Mouse (Mus musculus) neural tube, embryonic 12.5 days (tissue): ENCODE measurements around the gene Trp73. TPM values are rescaled to one million over a fixed set of nuclear protein-coding genes. Genes with fewer than 3 reads are reported as not detected.
A peak's percentile ranks its signal among the peaks of the same experiment; 100 is the strongest.

Experiments used
- ATAC-seq: fragments of 200-750 bp; cut with Nextera tagmentation; 2 replicates; pipeline ENCODE4 v1.8.0; 2017; ENCODE audit warnings: low read depth, mild to moderate bottlenecking, moderate TSS enrichment, moderate library complexity; ENCODE audit not compliant: low FRiP score
- H3K27ac ChIP-seq: fragments of 300-500 bp; sonication (generic); 2 replicates; pipeline ENCODE4 v1.5.1; 2016
- H3K27me3 ChIP-seq: fragments of 300-500 bp; sonication (generic); replicated peaks from 2 replicates; pipeline ENCODE4 v1.6.1; 2016; ENCODE audit warnings: mild to moderate bottlenecking
- H3K36me3 ChIP-seq: fragments of 300-500 bp; sonication (generic); 2 replicates; pipeline ENCODE4 v1.6.1; 2016; ENCODE audit warnings: mild to moderate bottlenecking
- H3K4me1 ChIP-seq: fragments of 300-500 bp; sonication (generic); 2 replicates; pipeline ENCODE4 v1.6.1; 2016
- H3K4me2 ChIP-seq: fragments of 300-500 bp; sonication (generic); replicated peaks from 2 replicates; pipeline ENCODE4 v1.6.1; 2016; ENCODE audit warnings: mild to moderate bottlenecking
- H3K4me3 ChIP-seq: fragments of 300-500 bp; sonication (generic); 2 replicates; pipeline ENCODE4 v1.5.1; 2016
- H3K9ac ChIP-seq: fragments of 300-500 bp; sonication (generic); 2 replicates; pipeline ENCODE4 v1.6.1; 2016; ENCODE audit warnings: mild to moderate bottlenecking
- H3K9me3 ChIP-seq: fragments of 300-500 bp; sonication (generic); 2 replicates; pipeline ENCODE4 v1.6.1; 2016; ENCODE audit warnings: mild to moderate bottlenecking
- WGBS: fragments of 180-500 bp; shearing (Covaris S2); methylation state at CpG from one replicate; pipeline ENCODE4 v1.1.7; 2016; 5-methylcytosine and 5-hydroxymethylcytosine counted together
- polyA plus RNA-seq: library from polyadenylated mRNA; unstranded; fragments of >200 nt; fragmentation: Nextera tagmentation; extraction: Ambion mirVana; gene quantifications from 2 replicates; pipeline ENCODE4 v1.2.1, GENCODE M21; 2016

Gene Trp73
- polyA plus RNA-seq, 1 experiment from 2014 or later = 0.15 TPM

DNA sequence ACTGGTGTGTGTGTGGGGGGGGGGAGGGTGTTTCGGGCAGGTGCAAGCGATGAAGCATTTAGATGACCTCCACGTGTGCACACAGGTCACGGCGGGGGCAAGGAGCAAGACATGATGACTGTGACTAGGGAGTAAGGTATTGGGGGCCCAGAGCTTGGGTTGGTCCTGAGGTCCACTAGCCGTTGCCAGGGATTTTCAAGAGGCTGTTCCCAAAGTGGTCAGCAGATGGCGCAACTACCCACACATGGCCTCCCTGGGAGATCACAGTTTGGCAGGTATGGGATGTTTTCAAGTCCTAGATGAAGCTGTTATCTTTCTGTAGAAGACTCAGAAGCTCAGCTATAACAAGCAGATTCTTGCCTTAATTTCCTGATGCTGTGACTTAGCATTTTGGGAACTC, 23.3 kb upstream of the Trp73 start:
- peaks cover 6% of the 10 kb centered on the region for H3K36me3 ChIP-seq
- H3K9ac ChIP-seq = no peak overlapping the region
- no peak overlapping the region for H3K4me3 ChIP-seq
- H3K27me3 ChIP-seq = peaks cover under 1% of the 10 kb centered on the region; the same call in 1 of the 2 replicates
- 12% methylated on average over 7 of the region's 7 CpGs for WGBS
- no peak overlapping the region for H3K27ac ChIP-seq
- no peak for ATAC-seq
- H3K9me3 ChIP-seq = no peaks in the 10 kb centered on the region
- peaks cover 23% of the 10 kb centered on the region for H3K4me1 ChIP-seq
- H3K4me2 ChIP-seq = no peak overlapping the region

DNA sequence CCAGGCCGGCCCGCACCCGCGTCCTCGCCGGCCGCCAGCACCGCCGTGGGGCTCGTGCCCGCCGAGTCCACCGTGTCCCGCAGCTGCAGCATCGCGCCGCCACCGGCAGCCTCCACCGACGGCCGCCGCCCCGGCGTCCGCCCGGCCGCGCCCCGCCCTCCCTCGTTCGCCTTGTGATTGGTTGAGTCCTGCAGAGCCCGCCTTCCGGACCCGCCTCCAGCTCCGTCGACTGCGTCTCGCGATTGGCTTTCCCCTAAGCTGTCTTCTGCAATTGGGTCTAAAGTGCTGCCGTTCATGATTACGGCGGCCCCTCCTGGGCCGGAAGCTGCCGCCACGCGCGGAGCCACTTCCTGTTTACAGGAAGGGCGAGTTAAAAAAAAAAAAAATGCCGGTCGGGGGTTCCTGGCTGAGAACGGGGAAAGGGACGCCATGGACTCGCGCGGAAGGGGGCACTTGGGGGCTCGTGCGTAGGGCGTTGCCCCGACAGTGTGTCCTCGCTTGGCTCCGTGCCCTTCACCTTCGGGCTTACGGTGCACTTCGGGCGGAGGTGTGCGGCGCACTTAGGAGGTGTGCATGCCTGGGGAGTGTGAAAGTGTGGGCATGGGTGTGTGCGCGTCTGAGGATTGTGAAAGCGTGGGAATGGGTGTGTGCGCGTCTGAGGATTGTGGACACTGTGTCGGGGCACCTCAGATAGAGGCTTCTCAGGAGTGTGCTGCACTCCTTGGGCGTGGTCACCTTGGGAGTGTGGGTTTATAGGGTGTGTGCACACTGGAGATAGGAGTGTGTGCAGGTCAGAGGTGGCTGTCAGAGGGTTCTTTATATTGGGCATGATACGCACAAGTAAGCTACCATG, 20.8 kb upstream of the Trp73 start, which contains the start of gene Tprgl:
Gene Tprgl, minus strand, starts transcription at position 129 of the 853 bp plus-strand sequence.
- H3K9ac ChIP-seq = peak within 1 kb of the TSS; percentile 76
- H3K9me3 ChIP-seq = no peaks in the 10 kb centered on the region
- peak within 1 kb of the TSS; percentile 50; the same call in 1 of the 2 replicates for H3K27ac ChIP-seq
- H3K4me1 ChIP-seq = peaks cover 23% of the 10 kb centered on the region
- peak within 1 kb of the TSS; percentile 89 for H3K4me3 ChIP-seq
- ATAC-seq = peak; percentile 96
- peaks cover 31% of the 10 kb centered on the region for H3K36me3 ChIP-seq
- H3K27me3 ChIP-seq = no peaks in the 10 kb centered on the region
- peak within 1 kb of the TSS; percentile 91 for H3K4me2 ChIP-seq
- under 1% methylated on average over 75 of the region's 75 CpGs for WGBS

DNA sequence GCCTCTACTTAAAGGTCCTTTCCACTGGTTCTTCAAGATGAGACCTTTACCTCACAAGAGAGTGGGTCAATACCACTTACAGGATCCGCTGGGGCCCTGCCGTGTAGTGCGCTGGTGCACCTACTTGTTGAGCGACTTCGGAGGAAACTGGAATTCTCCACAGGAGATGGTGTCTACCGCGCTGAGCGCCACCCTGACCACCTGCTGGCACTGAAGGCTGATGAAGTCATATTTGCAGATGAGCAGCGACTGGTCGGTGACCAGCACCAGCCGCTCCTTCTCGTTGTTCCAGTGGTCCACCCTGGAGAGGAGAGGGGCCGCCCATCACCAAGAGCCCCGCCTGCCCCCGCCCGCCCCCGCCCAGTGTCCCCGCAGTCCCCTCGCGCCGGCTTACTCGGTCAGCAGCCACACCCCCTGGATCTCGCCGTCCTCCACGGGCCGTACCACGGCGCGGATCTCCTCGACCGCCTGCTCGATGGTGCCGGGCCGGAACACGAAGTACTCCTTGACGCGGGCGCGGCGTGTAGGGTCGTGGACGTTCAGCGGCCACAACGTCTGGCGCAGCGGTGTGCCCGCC, 20.0 kb upstream of the Trp73 start:
- H3K9ac ChIP-seq = peak overlapping the region; percentile 76
- H3K4me1 ChIP-seq = peaks cover 23% of the 10 kb centered on the region
- H3K36me3 ChIP-seq = peaks cover 38% of the 10 kb centered on the region
- 3% methylated on average over 38 of the region's 47 CpGs for WGBS
- H3K4me3 ChIP-seq = peak overlapping the region; percentile 89
- H3K9me3 ChIP-seq = no peaks in the 10 kb centered on the region
- H3K27ac ChIP-seq = peak overlapping the region; percentile 50; the same call in 1 of the 2 replicates
- no peaks in the 10 kb centered on the region for H3K27me3 ChIP-seq
- peak; percentile 67 for ATAC-seq
- H3K4me2 ChIP-seq = peak overlapping the region; percentile 91

DNA sequence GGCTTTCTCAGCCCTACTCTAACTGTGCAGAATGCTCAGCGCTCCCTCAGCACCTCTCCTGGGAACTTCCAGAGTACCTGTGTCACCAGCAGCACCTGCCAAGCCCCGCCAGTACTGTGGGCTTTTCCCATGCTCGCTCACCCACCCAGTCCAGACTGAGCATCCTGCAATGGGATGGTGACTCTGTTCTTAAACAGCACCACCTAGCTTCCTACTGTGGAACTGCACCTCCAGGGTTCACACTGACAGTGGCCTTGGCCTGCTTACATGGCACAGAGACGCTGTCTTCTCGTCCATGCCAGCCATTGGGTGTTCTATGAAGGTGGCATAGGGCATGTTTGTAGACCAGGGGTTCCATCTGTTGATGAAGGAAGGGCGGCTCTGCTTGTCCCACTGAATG, 19.0 kb upstream of the Trp73 start:
- Histone ChIP-seq H3K4me2 (peak overlapping the region; percentile 91), H3K4me3 (no peak overlapping the region), H3K9ac (no peak overlapping the region), H3K27ac (no peak overlapping the region), H3K27me3 (no peaks in the 10 kb centered on the region), H3K36me3 (peaks cover 47% of the 10 kb centered on the region), H3K4me1 (peaks cover 23% of the 10 kb centered on the region), H3K9me3 (no peaks in the 10 kb centered on the region)
- peak; percentile 18; the same call in 1 of the 2 replicates for ATAC-seq
- WGBS = 13% methylated on average over 6 of the region's 6 CpGs

DNA sequence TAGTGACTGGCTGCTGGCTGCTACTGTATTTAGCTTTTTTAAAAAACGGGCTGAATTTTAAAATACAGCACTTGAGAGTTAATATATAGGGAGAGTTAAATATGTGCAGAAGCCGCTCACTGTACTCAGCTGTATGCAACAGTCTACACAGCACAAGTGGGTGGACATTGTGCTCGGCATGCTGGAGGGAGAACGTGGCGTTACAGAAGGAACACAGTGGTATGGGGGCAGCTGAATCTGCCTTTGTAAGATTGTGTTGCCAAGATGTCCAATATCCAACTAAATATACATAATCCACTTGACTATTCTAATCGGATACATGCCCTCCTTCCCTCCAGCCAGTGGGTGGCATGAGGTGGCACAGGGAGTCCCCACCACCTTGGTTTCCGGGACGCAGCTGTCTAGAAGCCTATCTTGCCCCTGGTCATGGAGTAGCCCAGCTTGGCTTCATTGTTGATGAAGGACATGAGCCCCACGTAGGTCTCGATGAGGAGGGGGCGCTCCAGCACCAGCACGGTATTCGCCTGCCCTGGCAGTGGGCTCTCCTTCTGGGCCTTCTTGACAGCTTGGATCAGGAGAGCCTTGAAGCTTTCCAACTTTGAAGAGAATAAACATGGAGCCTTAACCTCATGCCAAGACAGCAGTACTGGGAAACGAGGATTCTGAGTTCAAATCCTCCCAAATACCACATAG, 18.1 kb upstream of the Trp73 start:
- no peak for ATAC-seq
- Histone ChIP-seq H3K4me3 (no peak overlapping the region), H3K9ac (no peak overlapping the region), H3K4me1 (peaks cover 23% of the 10 kb centered on the region), H3K9me3 (no peaks in the 10 kb centered on the region), H3K36me3 (peaks cover 53% of the 10 kb centered on the region), H3K27me3 (no peaks in the 10 kb centered on the region), H3K27ac (no peak overlapping the region), H3K4me2 (no peak overlapping the region)
- WGBS = 92% methylated on average over 14 of the region's 14 CpGs

DNA sequence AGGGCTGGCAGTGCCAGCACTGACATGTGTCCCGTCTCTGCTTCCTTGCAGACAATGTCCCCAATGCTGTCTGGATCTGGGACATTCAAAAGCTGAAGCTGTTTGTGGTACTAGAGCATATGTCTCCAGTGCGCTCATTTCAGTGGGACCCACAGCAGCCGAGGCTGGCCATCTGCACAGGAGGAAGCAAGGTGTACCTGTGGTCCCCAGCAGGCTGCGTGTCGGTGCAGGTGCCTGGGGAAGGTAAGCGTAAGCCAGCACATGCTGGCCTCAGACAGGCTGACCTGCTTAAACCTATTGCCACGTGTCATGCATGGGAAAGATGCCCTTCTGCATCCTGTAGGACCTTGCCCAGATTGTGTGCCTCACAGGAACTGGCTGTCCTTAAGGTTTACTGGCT, 16.0 kb upstream of the Trp73 start:
- no peaks in the 10 kb centered on the region for H3K9me3 ChIP-seq
- peaks cover 72% of the 10 kb centered on the region for H3K36me3 ChIP-seq
- no peak overlapping the region for H3K9ac ChIP-seq
- no peak overlapping the region for H3K27ac ChIP-seq
- H3K27me3 ChIP-seq = no peaks in the 10 kb centered on the region
- 84% methylated on average over 7 of the region's 7 CpGs for WGBS
- no peak for ATAC-seq
- no peak overlapping the region for H3K4me3 ChIP-seq
- H3K4me2 ChIP-seq = no peak overlapping the region
- H3K4me1 ChIP-seq = peaks cover 17% of the 10 kb centered on the region

DNA sequence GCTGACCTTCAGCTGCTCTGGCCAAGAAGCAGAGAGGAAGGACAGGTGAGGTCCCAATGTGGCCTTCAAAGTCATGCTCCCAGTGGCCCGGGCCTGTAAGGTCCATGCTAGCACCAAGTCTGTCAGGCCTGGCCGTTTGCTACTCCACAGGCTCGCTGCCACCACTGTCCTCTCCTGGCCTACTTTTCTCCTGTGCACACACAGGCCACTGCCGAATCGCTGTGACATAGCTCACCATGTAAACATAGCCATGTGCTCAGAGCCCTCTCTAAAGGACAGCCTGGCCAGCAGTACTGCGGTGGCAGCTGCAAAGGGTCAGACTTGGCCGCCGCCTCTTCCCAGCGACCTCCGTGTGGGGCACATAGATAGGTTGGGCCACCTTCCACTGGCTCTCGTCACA, 14.1 kb upstream of the Trp73 start:
- no peak for ATAC-seq
- Histone ChIP-seq H3K4me2 (no peak overlapping the region), H3K4me3 (no peak overlapping the region), H3K27me3 (no peaks in the 10 kb centered on the region), H3K36me3 (peaks cover 90% of the 10 kb centered on the region), H3K4me1 (peaks cover 4% of the 10 kb centered on the region), H3K9me3 (no peaks in the 10 kb centered on the region), H3K27ac (no peak overlapping the region), H3K9ac (no peak overlapping the region)
- 79% methylated on average over 11 of the region's 11 CpGs for WGBS

DNA sequence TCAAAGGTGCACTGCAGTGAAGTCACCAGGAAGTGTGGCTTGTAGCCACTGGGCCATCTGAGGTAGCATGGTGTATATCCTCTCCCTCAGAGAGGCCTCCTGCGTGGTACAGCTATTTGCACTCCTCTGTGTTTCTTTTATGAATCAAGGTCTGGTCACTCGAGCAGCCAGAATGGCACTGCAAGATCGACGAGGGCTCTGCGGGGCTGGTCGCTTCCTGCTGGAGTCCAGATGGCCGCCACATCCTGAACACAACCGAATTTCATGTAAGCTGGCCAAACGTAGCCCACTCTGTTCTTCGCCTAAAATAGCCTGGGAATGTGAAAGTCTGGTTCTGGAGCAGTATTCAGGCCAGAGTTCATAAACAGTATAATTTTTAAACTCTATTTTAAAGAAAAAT, 6.3 kb upstream of the Trp73 start:
- Histone ChIP-seq H3K27ac (no peak overlapping the region), H3K9me3 (no peaks in the 10 kb centered on the region), H3K4me2 (no peak overlapping the region), H3K9ac (no peak overlapping the region), H3K36me3 (peaks cover 30% of the 10 kb centered on the region), H3K4me3 (no peak overlapping the region), H3K4me1 (peaks cover 14% of the 10 kb centered on the region), H3K27me3 (peaks cover 5% of the 10 kb centered on the region)
- 83% methylated on average over 10 of the region's 10 CpGs for WGBS
- ATAC-seq = no peak

DNA sequence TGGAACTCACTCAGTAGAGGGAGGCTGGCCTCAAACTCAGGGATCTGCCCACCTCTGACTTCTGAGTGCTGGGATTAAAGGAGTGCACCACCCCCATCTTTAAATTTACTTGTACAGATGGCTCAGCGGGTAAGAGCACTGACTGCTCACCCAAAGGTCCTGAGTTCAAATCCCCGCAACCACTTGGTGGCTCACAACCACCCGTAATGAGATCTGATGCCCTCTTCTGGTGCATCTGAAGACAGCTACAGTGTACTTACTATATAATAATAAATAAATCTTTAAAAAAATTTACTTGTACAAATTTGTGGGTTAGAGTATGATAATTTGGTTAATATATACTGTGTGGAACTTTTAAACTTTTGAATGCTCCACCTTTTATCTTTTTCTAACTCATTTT, 4.7 kb upstream of the Trp73 start:
- Histone ChIP-seq H3K4me3 (no peak overlapping the region), H3K27ac (no peak overlapping the region), H3K9me3 (no peaks in the 10 kb centered on the region), H3K4me2 (no peak overlapping the region), H3K27me3 (peaks cover 21% of the 10 kb centered on the region), H3K36me3 (peaks cover 14% of the 10 kb centered on the region), H3K4me1 (peaks cover 23% of the 10 kb centered on the region), H3K9ac (no peak overlapping the region)
- ATAC-seq = no peak
- 88% methylated on average over 3 of the region's 3 CpGs for WGBS

DNA sequence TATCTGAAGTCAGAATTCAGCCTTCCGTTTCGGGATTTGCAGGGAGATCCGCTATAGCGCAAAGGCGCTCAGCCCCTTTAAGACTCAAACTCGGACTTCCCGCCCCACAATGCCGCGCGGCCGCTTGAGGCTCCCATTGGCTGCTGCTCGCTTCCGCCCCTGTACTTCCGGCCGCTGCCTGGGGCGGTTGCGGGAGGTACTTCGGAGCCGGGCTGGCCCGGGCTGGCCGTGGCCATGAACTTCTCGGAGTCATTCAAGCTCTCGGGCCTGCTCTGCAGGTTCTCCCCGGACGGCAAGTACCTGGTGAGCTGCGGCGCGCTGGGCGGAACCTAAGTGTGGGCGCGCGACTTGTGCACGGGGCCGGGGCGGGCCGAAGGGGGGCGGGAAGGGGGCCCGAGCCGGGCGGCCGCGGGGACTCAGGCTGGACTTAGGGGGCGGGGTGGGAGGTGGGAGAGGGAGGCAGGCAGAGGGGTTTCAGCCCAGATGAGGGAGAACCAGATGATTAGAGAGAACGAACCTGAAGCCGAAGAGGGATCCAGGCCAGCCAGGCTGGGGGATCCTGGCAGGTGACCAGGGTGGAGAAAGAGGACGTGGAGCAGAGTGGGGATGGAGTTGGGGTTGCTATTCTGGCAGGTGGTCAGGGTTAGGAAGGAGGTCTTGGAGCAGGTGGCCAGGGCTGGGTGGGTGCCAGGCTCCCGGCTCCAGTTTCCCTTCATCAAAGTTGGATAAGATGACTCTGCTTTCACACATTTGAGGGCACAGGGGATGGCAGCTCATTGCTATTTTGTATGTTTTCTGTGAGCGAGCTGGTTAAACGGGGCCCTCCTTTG, 2.4 kb upstream of the Trp73 start, which contains the start of gene Wrap73:
Gene Wrap73, plus strand, starts transcription at position 162 of the 830 bp plus-strand sequence.
- Histone ChIP-seq H3K9me3 (no peaks in the 10 kb centered on the region), H3K4me2 (peak within 1 kb of the TSS; percentile 90), H3K27me3 (peaks cover 44% of the 10 kb centered on the region), H3K4me1 (peaks cover 29% of the 10 kb centered on the region), H3K27ac (no peak within 1 kb of the TSS), H3K36me3 (no peaks in the 10 kb centered on the region; the same call in 1 of the 2 replicates), H3K9ac (peak within 1 kb of the TSS; percentile 74), H3K4me3 (peak within 1 kb of the TSS; percentile 81)
- ATAC-seq = peak; percentile 91
- 2% methylated on average over 49 of the region's 49 CpGs for WGBS

DNA sequence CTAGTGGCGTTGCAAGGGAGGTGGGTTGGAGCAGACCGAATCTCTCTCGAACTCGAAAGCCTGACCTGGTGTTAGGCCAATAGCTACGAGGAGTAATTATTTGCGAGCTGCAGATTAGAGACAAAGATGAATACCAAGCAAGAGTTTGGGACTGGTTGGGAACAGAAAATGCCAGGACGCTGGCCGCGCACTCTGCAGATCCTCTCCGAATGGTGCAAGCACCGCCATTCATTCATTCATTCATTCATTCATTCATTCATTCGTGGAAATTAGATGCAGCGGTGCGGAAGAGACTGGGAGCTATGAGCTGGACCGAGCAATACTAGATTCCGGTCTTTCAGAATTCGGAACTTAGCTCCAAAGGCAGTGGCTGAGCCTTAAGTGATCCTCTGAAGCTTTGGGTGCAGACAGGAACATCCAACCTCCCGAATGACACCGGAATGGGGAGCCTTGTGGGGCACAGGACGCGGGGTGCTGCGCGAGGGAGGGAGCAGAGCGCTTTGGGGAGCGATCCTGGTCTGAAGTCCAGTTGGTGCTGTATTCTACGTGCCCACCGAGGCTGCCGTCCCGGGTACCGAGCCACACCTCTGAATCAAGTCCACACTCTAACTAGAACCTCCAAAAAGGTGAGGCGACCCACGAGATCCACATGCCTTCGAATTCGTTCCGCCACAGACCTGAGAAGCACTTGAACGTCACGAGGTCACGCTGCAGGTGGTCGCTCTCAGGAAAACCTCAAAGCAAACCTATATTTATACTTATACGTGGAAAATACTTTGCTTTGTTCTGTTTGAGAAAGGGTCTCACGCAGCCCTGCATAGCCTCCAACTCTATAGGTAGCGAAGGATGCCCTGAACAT, 1.2 kb upstream of the Trp73 start:
- ATAC-seq = no peak
- no peak overlapping the region for H3K27ac ChIP-seq
- H3K9ac ChIP-seq = no peak overlapping the region
- WGBS = 2% methylated on average over 42 of the region's 42 CpGs
- no peaks in the 10 kb centered on the region for H3K9me3 ChIP-seq
- peaks cover 48% of the 10 kb centered on the region for H3K27me3 ChIP-seq
- H3K4me1 ChIP-seq = peaks cover 29% of the 10 kb centered on the region
- H3K36me3 ChIP-seq = no peaks in the 10 kb centered on the region
- peak overlapping the region; percentile 90 for H3K4me2 ChIP-seq
- H3K4me3 ChIP-seq = 0 out of 2 replicates have a peak overlapping the region, but pooled peaks have one; percentile 44
